ENCODE assay signal across 11 mouse cellular contexts in the genomic region with DNA sequence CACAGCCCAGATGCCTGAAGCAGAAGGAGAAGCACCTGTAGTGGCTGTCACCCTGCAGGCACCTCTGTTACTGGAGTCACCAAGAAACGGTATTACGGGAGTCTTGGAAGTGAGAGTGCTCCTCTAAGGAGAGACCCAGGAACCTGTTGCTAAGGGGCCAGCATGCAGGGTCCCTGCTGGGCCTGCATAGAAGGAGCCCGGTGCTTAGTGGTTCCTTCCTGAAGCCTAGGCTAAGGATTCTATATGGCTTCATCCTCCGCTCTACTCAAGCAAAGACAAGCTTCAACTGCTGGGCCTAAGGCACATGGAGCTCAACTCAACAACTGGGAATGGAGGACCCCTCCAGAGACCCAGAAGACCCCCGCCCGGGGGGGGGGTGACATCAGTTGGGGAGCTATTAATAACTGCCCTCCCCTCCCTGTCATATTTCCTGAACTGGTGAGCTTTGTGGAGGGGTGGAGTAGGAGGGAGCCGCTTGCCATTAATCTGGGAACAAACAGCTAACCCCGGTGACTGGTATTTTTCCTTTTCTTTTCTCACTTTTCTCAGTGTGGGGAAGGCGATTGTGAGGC. TPM values are rescaled to one million over a fixed set of nuclear protein-coding genes. Genes with fewer than 3 reads are reported as not detected.
DNase-seq lines count a peak whose midpoint lies in the region; ATAC-seq lines count a peak whose summit lies in the region.
"Had no signal": no experiment of that assay in that cellular context is flagged by ENCODE, and none has a peak within 500 bp of the region (broad histone marks: within the 10 kb centered on the region; RNA-seq: fewer than 3 reads in every experiment).

No protein-coding gene starts in this region.

- no peak overlapping the region; the same call in 1 of the 2 replicates for H3K4me3 ChIP-seq in heart, embryonic 12.5 days
- no peak overlapping the region for H3K4me3 ChIP-seq in embryonic facial prominence, embryonic 13.5 days
- no peak overlapping the region for H3K4me3 ChIP-seq in hindbrain, embryonic 13.5 days
- no peak overlapping the region for H3K4me3 ChIP-seq in intestine, embryonic 16.5 days (ENCODE audit: low read length)

- H3K9ac ChIP-seq in heart, embryonic 12.5 days = no peak overlapping the region
- H3K9ac ChIP-seq in embryonic facial prominence, embryonic 13.5 days = no peak overlapping the region
- no peak overlapping the region for H3K9ac ChIP-seq in hindbrain, embryonic 13.5 days
- H3K9ac ChIP-seq in intestine, embryonic 16.5 days (ENCODE audit: low read depth, low read length) = no peak overlapping the region
- H3K9ac ChIP-seq: limb, embryonic 12.5 days had no signal

- H3K27ac ChIP-seq in heart, embryonic 12.5 days (ENCODE audit: poor library complexity, severe bottlenecking) = no peak overlapping the region
- H3K27ac ChIP-seq in embryonic facial prominence, embryonic 13.5 days = no peak overlapping the region
- peak overlapping the region; percentile 74 for H3K27ac ChIP-seq in hindbrain, embryonic 13.5 days
- H3K27ac ChIP-seq in intestine, embryonic 16.5 days (ENCODE audit: low read length) = no peak overlapping the region
- H3K27ac ChIP-seq: limb, embryonic 12.5 days had no signal

- 8% methylated on average over 9 of the region's 9 CpGs for WGBS in heart, embryonic 12.5 days
- 10% methylated on average over 9 of the region's 9 CpGs for WGBS in embryonic facial prominence, embryonic 13.5 days
- 5% methylated on average over 9 of the region's 9 CpGs for WGBS in hindbrain, embryonic 13.5 days
- WGBS in intestine, embryonic 16.5 days = 9% methylated on average over 9 of the region's 9 CpGs

- H3K9me3 ChIP-seq in heart, embryonic 12.5 days (replicated peaks) = no peaks in the 10 kb centered on the region
- H3K9me3 ChIP-seq in embryonic facial prominence, embryonic 13.5 days = no peaks in the 10 kb centered on the region
- H3K9me3 ChIP-seq in hindbrain, embryonic 13.5 days = no peaks in the 10 kb centered on the region
- no peaks in the 10 kb centered on the region for H3K9me3 ChIP-seq in intestine, embryonic 16.5 days (ENCODE audit: control insufficient read depth, low read length)
- H3K9me3 ChIP-seq: limb, embryonic 12.5 days had no signal

- H3K4me2 ChIP-seq in heart, embryonic 12.5 days = 0 out of 2 replicates have a peak overlapping the region, but pooled peaks have one; percentile 61
- H3K4me2 ChIP-seq in embryonic facial prominence, embryonic 13.5 days = 0 out of 2 replicates have a peak overlapping the region, but pooled peaks have one; percentile 41
- no peak overlapping the region; the same call in 1 of the 2 replicates for H3K4me2 ChIP-seq in hindbrain, embryonic 13.5 days
- H3K4me2 ChIP-seq in intestine, embryonic 16.5 days (ENCODE audit: low read depth, low read length) = no peak overlapping the region

- DNase-seq in heart, postnatal 25 days (ENCODE audit: low spot score) = no peak
- DNase-seq in neural tube, embryonic 10.5 days (ENCODE audit: extremely low spot score, low spot score) = peak; percentile 50
- no peak for DNase-seq in urinary bladder, adult 18-20 months (ENCODE audit: low spot score in 2 of 2)
- DNase-seq in right cerebral cortex, adult 18-20 months = no peak

- no peak for ATAC-seq in heart, embryonic 12.5 days (ENCODE audit: insufficient number of reproducible peaks, low FRiP score)
- no peak for ATAC-seq in embryonic facial prominence, embryonic 13.5 days (ENCODE audit: insufficient number of reproducible peaks, insufficient read depth, low FRiP score, low TSS enrichment, low read depth)
- peak; percentile 37 for ATAC-seq in hindbrain, embryonic 13.5 days (ENCODE audit: low FRiP score)
- no peak for ATAC-seq in intestine, embryonic 16.5 days
- ATAC-seq: intestine, postnatal 0 days had no signal

- H3K27me3 ChIP-seq in heart, embryonic 12.5 days (replicated peaks) = peaks cover 98% of the 10 kb centered on the region
- peaks cover 99% of the 10 kb centered on the region for H3K27me3 ChIP-seq in embryonic facial prominence, embryonic 13.5 days
- peaks cover 99% of the 10 kb centered on the region for H3K27me3 ChIP-seq in hindbrain, embryonic 13.5 days
- peaks cover 76% of the 10 kb centered on the region for H3K27me3 ChIP-seq in intestine, embryonic 16.5 days (replicated peaks; ENCODE audit: control insufficient read depth, insufficient read depth, low read length)

- no peaks in the 10 kb centered on the region for H3K36me3 ChIP-seq in heart, embryonic 12.5 days
- H3K36me3 ChIP-seq in embryonic facial prominence, embryonic 13.5 days = no peaks in the 10 kb centered on the region
- H3K36me3 ChIP-seq in hindbrain, embryonic 13.5 days = no peaks in the 10 kb centered on the region
- H3K36me3 ChIP-seq in intestine, embryonic 16.5 days (ENCODE audit: control insufficient read depth, insufficient read depth, low read length) = no peaks in the 10 kb centered on the region
- H3K36me3 ChIP-seq: limb, embryonic 12.5 days had no signal

- intact Hi-C loops in heart, postnatal 25 days (cut with DNase I) = no loop called here

- H3K4me1 ChIP-seq in heart, embryonic 12.5 days (replicated peaks) = peaks cover 21% of the 10 kb centered on the region
- H3K4me1 ChIP-seq in embryonic facial prominence, embryonic 13.5 days = peaks cover 24% of the 10 kb centered on the region
- H3K4me1 ChIP-seq in hindbrain, embryonic 13.5 days (replicated peaks) = peaks cover 63% of the 10 kb centered on the region
- H3K4me1 ChIP-seq in intestine, embryonic 16.5 days (ENCODE audit: control insufficient read depth, insufficient read depth, low read length) = no peaks in the 10 kb centered on the region

RNA-seq across cellular contexts. Expression of gene Sox1, which starts 34.6 kb away (rescaled TPM):
- not detected in 2 replicates for polyA plus RNA-seq in heart, embryonic 12.5 days (2016; fragmentation: Nextera tagmentation; extraction: Ambion mirVana)
- not detected for total RNA-seq in heart, postnatal 25 days (2021)
- not detected in 2 replicates for polyA plus RNA-seq in embryonic facial prominence, embryonic 13.5 days (2015; fragmentation: Nextera tagmentation; extraction: Ambion mirVana)
- 2.0 and 2.4 TPM in 2 replicates for polyA plus RNA-seq in hindbrain, embryonic 13.5 days (2015; fragmentation: Nextera tagmentation; extraction: Ambion mirVana)
- polyA plus RNA-seq in intestine, embryonic 16.5 days (2015; fragmentation: Nextera tagmentation; extraction: Ambion mirVana) = not detected in 2 replicates
- polyA plus RNA-seq: intestine, postnatal 0 days; limb, embryonic 12.5 days; stomach, embryonic 16.5 days had no signal

Comparison
In these comparisons a context has a peak if more than half of its experiments do, and no peak if none do; other contexts are left out.
1. H3K4me2 ChIP-seq: peak in heart, embryonic 12.5 days (single experiment) and embryonic facial prominence, embryonic 13.5 days (single experiment); none in hindbrain, embryonic 13.5 days (single experiment) and intestine, embryonic 16.5 days (single experiment).